Mouse (Mus musculus): ENCODE data around the gene Aff1. TPM values are rescaled to one million over a fixed set of nuclear protein-coding genes. Genes with fewer than 3 reads are reported as not detected.
A peak's percentile ranks its signal among the peaks of the same experiment; 100 is the strongest.

The Aff1 gene
- polyA plus RNA-seq, 1 experiment from 2014 or later: 2.5 TPM

DNA sequence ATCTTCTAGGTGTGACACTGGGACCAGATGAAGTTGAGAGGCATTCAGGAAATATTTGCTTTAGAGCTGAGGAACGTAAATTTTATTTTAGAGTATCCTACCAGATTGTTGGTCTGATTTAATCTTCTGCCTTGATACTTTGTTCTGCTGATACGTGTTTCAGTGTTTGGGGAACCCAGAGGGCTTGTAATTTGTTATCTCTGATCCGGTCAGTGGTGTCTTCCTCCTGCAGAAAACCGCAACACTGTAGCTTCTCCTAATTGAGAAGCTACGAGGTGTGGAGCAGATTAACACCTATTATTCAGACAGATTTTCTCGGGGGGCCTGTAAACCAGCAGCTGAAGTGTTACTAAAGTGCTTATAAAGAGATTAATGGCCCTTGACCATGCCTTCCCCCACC is 27.0 kb downstream of the Aff1 start:
- ATAC-seq (ENCODE audit: low FRiP score, low read depth): no peak
- no peaks in the 10 kb centered on the region for H3K9me3 ChIP-seq
- H3K4me3 ChIP-seq: no peak overlapping the region
- no peak overlapping the region for H3K9ac ChIP-seq
- H3K4me2 ChIP-seq: no peak overlapping the region
- no peaks in the 10 kb centered on the region for H3K27me3 ChIP-seq
- no peak overlapping the region for H3K27ac ChIP-seq (replicated peaks)
- H3K36me3 ChIP-seq: no peaks in the 10 kb centered on the region
- H3K4me1 ChIP-seq (replicated peaks): no peaks in the 10 kb centered on the region
- WGBS: 39% methylated on average over 6 of the region's 6 CpGs

DNA sequence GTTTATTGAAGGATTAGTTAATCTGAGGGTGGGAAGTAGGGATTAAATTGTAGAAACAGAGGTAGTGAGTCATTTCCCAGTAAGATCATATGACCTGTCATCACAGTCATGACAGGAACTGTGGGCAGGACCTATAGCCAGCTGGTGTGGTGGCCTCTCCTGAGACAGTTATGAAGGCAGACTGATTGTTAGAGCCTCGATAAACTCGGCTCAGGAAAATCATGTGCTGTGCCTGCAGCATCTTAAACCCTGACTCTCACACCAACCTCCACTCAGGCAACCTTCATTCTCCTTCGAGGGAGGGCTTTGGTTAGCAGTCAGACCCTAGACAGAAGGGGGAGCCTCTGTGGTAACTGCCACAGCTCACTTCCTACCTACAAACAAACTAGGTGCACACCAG is 27.7 kb downstream of the Aff1 start:
- Histone ChIP-seq H3K27me3 (no peaks in the 10 kb centered on the region), H3K9ac (no peak overlapping the region), H3K27ac (replicated peaks) (no peak overlapping the region), H3K9me3 (no peaks in the 10 kb centered on the region), H3K36me3 (no peaks in the 10 kb centered on the region), H3K4me3 (no peak overlapping the region), H3K4me1 (replicated peaks) (no peaks in the 10 kb centered on the region), H3K4me2 (no peak overlapping the region)
- 53% methylated on average over 3 of the region's 3 CpGs for WGBS
- ATAC-seq (ENCODE audit: low FRiP score, low read depth): no peak

DNA sequence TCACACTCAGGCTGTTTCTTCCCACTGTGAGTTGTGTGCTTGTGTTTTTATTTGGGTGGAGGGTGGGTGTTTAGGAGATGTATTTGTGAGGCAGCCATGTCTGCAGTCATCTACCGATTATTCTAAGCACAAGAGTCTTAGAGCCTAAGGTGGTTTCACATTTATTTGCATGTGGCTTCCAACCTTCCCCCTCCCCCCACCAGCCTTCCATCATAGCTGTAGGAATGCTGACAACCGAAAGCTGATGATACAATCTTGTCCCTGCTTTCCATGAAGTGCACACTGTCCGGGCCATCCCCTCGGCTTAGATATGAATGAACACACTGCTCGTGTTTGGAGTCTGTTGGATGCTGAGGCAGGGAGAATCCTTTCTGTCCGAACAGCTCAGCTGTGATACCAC is 28.8 kb downstream of the Aff1 start:
- Histone ChIP-seq H3K4me2 (no peak overlapping the region), H3K27ac (replicated peaks) (no peak overlapping the region), H3K4me3 (no peak overlapping the region), H3K9me3 (no peaks in the 10 kb centered on the region), H3K4me1 (replicated peaks) (no peaks in the 10 kb centered on the region), H3K27me3 (no peaks in the 10 kb centered on the region), H3K9ac (no peak overlapping the region), H3K36me3 (no peaks in the 10 kb centered on the region)
- ATAC-seq (ENCODE audit: low FRiP score, low read depth): no peak
- 78% methylated on average over 6 of the region's 6 CpGs for WGBS

- no peaks in the 10 kb centered on the region for H3K4me1 ChIP-seq (replicated peaks)
- no peaks in the 10 kb centered on the region for H3K27me3 ChIP-seq
- no peak for ATAC-seq (ENCODE audit: low FRiP score, low read depth)
- H3K9ac ChIP-seq: no peak overlapping the region
- 83% methylated on average over 4 of the region's 4 CpGs for WGBS
- H3K36me3 ChIP-seq: no peaks in the 10 kb centered on the region
- H3K27ac ChIP-seq (replicated peaks): no peak overlapping the region
- no peak overlapping the region for H3K4me2 ChIP-seq
- no peak overlapping the region for H3K4me3 ChIP-seq
- H3K9me3 ChIP-seq: no peaks in the 10 kb centered on the region
These were observed 29.3 kb downstream of the Aff1 start for GRCm38 (mm10) chr5:103721490-103721889.

- ATAC-seq (ENCODE audit: low FRiP score, low read depth): no peak
- Histone ChIP-seq H3K4me1 (replicated peaks) (no peaks in the 10 kb centered on the region), H3K4me3 (no peak overlapping the region), H3K27me3 (no peaks in the 10 kb centered on the region), H3K9me3 (no peaks in the 10 kb centered on the region), H3K36me3 (no peaks in the 10 kb centered on the region), H3K9ac (no peak overlapping the region), H3K27ac (replicated peaks) (no peak overlapping the region), H3K4me2 (no peak overlapping the region)
- WGBS: 92% methylated on average over 4 of the region's 4 CpGs
These were observed 30.5 kb downstream of the Aff1 start for GRCm38 (mm10) chr5:103722721-103723120.

DNA sequence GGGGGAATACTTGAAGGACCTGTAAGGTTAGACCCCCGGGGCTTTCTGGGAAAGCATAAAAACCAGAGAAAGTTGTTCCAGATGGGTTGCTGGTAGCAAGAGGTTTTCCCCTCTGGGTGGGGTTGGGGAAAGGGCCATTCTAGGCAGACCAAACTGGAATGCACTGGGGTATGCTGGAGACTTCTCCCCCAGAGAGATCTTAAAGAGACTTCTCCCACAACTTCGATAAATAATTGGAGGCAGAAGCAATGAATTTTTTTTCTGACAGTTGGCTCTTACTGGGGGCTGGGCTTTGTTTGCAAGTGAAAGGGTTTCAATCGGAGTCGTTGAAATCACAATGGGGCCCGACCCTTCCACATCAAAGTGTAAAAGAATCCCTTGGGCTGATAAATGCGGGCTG is 32.2 kb downstream of the Aff1 start:
- no peaks in the 10 kb centered on the region for H3K27me3 ChIP-seq
- H3K27ac ChIP-seq (replicated peaks): no peak overlapping the region
- 6% methylated on average over 6 of the region's 6 CpGs for WGBS
- H3K4me1 ChIP-seq (replicated peaks): no peaks in the 10 kb centered on the region
- no peaks in the 10 kb centered on the region for H3K9me3 ChIP-seq
- no peak overlapping the region for H3K4me3 ChIP-seq
- H3K9ac ChIP-seq: no peak overlapping the region
- ATAC-seq (ENCODE audit: low FRiP score, low read depth): no peak
- H3K36me3 ChIP-seq: no peaks in the 10 kb centered on the region
- H3K4me2 ChIP-seq: no peak overlapping the region

GRCm38 (mm10) chr5:103724823-103725222 is 32.6 kb downstream of the Aff1 start:
- Histone ChIP-seq H3K27ac (replicated peaks) (no peak overlapping the region), H3K9me3 (no peaks in the 10 kb centered on the region), H3K4me2 (no peak overlapping the region), H3K4me1 (replicated peaks) (no peaks in the 10 kb centered on the region), H3K4me3 (no peak overlapping the region), H3K9ac (no peak overlapping the region), H3K36me3 (no peaks in the 10 kb centered on the region), H3K27me3 (no peaks in the 10 kb centered on the region)
- 10% methylated on average over 3 of the region's 3 CpGs for WGBS
- no peak for ATAC-seq (ENCODE audit: low FRiP score, low read depth)

- Histone ChIP-seq H3K9me3 (no peaks in the 10 kb centered on the region), H3K36me3 (no peaks in the 10 kb centered on the region), H3K9ac (no peak overlapping the region), H3K27ac (replicated peaks) (no peak overlapping the region), H3K4me1 (replicated peaks) (no peaks in the 10 kb centered on the region), H3K4me2 (no peak overlapping the region), H3K4me3 (no peak overlapping the region), H3K27me3 (no peaks in the 10 kb centered on the region)
- WGBS: 50% methylated on average over 9 of the region's 9 CpGs
- ATAC-seq (ENCODE audit: low FRiP score, low read depth): no peak
These were observed 33.3 kb downstream of the Aff1 start for GRCm38 (mm10) chr5:103725268-103726149.

GRCm38 (mm10) chr5:103726281-103726938 is 34.2 kb downstream of the Aff1 start:
- Histone ChIP-seq H3K36me3 (no peaks in the 10 kb centered on the region), H3K4me1 (replicated peaks) (no peaks in the 10 kb centered on the region), H3K9me3 (no peaks in the 10 kb centered on the region), H3K4me3 (no peak overlapping the region), H3K27me3 (no peaks in the 10 kb centered on the region), H3K4me2 (no peak overlapping the region), H3K27ac (replicated peaks) (no peak overlapping the region), H3K9ac (no peak overlapping the region)
- WGBS: 45% methylated on average over 8 of the region's 8 CpGs
- peak; percentile 23; the same call in 1 of the 2 replicates for ATAC-seq (ENCODE audit: low FRiP score, low read depth)

DNA sequence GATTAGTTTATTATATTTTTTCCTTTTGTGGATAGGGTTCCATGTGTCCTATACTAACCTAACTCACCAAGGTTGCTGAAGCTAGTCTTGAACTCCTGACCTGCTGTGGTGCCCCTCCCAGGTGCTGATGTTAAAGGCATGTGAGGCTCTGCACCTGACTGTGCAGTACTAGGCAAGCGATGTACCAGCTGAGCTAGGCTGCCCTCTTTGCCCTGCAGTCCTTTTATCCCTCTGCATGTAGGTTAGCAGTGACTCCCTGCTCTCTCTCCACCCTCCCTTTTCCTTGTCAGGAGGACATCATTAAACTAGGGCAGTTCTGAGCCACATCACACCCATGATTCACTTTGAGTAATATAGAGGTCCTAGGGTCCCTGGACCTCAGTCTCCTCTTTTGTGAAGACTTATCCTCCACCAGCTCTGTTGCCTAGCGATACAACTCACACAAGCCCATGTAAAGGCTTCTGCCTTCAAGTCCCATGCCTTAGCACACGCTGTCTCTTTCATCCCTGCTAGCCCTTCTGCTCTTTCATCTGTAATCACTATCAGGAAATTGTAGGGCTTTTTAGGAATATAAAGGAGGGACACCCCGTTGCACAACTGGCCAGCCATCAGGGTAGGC is 35.7 kb downstream of the Aff1 start:
- H3K27me3 ChIP-seq: no peaks in the 10 kb centered on the region
- WGBS: 84% methylated on average over 4 of the region's 4 CpGs
- H3K4me2 ChIP-seq: no peak overlapping the region
- ATAC-seq (ENCODE audit: low FRiP score, low read depth): no peak; the same call in 1 of the 2 replicates
- H3K27ac ChIP-seq (replicated peaks): no peak overlapping the region
- H3K9ac ChIP-seq: no peak overlapping the region
- no peaks in the 10 kb centered on the region for H3K36me3 ChIP-seq
- H3K9me3 ChIP-seq: no peaks in the 10 kb centered on the region
- H3K4me1 ChIP-seq (replicated peaks): no peaks in the 10 kb centered on the region
- no peak overlapping the region for H3K4me3 ChIP-seq

DNA sequence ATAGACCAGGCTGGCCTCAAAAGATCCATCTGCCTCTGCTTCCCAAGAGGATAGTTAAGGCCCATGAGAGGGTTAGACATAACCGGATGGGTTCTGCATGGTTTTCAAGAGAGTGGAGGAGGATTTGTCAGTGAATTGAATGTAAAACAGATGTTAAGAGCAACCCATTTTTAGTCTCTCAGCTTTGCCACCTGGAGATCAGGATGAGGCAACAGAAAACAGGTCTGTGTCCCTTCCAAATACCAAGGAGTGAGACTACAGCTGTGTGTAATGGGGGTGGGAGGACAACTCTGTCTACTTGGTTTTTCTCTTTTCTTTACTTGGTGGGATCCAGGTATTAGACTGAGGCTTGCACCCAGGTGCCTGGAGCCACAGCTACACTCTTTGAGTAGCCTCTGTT is 37.1 kb downstream of the Aff1 start:
- no peaks in the 10 kb centered on the region for H3K36me3 ChIP-seq
- no peak overlapping the region for H3K4me3 ChIP-seq
- no peaks in the 10 kb centered on the region for H3K4me1 ChIP-seq (replicated peaks)
- H3K27ac ChIP-seq (replicated peaks): no peak overlapping the region
- H3K9me3 ChIP-seq: no peaks in the 10 kb centered on the region
- no peaks in the 10 kb centered on the region for H3K27me3 ChIP-seq
- H3K4me2 ChIP-seq: no peak overlapping the region
- H3K9ac ChIP-seq: no peak overlapping the region
- 77% methylated on average over 1 of the region's 1 CpGs for WGBS
- no peak for ATAC-seq (ENCODE audit: low FRiP score, low read depth)

DNA sequence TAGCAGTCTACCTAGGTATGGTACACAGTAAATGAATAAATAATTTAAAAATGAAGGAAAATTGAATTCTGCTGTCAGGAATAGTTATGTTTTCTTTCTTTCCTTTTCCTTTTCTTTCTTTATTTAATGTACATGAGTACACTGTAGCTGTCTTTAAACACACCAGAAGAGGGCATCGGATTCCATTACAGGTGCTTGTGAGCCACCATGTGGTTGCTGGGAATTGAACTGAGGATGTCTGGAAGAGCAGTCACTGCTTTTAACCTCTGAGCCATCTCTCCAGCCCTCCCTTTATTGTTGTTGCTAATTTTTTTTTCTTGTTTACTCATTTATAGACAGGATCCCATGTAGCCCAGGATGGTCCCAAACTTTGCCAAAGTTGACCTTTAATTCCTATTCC is 38.0 kb downstream of the Aff1 start:
- Histone ChIP-seq H3K4me2 (no peak overlapping the region), H3K9ac (no peak overlapping the region), H3K36me3 (no peaks in the 10 kb centered on the region), H3K4me1 (replicated peaks) (no peaks in the 10 kb centered on the region), H3K4me3 (no peak overlapping the region), H3K9me3 (no peaks in the 10 kb centered on the region), H3K27me3 (no peaks in the 10 kb centered on the region), H3K27ac (replicated peaks) (no peak overlapping the region)
- no peak for ATAC-seq (ENCODE audit: low FRiP score, low read depth)
- WGBS: 96% methylated on average over 1 of the region's 1 CpGs
